Mouse (Mus musculus) intestine, embryonic 16.5 days (tissue): ENCODE data around the gene Baiap2. TPM values are rescaled to one million over a fixed set of nuclear protein-coding genes. Genes with fewer than 3 reads are reported as not detected.
A peak's percentile ranks its signal among the peaks of the same experiment; 100 is the strongest.

Experiments
- ATAC-seq: fragments of 200-750 bp; cut with Nextera tagmentation; 2 replicates; pipeline ENCODE4 v1.8.0; 2017; ENCODE audit warnings: moderate TSS enrichment, moderate library complexity
- H3K27ac ChIP-seq: fragments of 300-500 bp; sonication (generic); 2 replicates; pipeline ENCODE4 v1.5.1; 2014; ENCODE audit warnings: mild to moderate bottlenecking, low read length
- H3K27me3 ChIP-seq: fragments of 300-500 bp; sonication (generic); replicated peaks from 2 replicates; pipeline ENCODE4 v1.6.1; 2014; ENCODE audit warnings: low read length, control low read depth, mixed read lengths; ENCODE audit not compliant: control insufficient read depth, insufficient read depth
- H3K36me3 ChIP-seq: fragments of 300-500 bp; sonication (generic); 2 replicates; pipeline ENCODE4 v1.6.1; 2014; ENCODE audit warnings: low read length, control low read depth; ENCODE audit not compliant: control insufficient read depth, insufficient read depth
- H3K4me1 ChIP-seq: fragments of 300-500 bp; sonication (generic); 2 replicates; pipeline ENCODE4 v1.6.1; 2014; ENCODE audit warnings: low read length, control low read depth, mixed read lengths; ENCODE audit not compliant: control insufficient read depth, insufficient read depth
- H3K4me2 ChIP-seq: fragments of 300-500 bp; sonication (generic); 2 replicates; pipeline ENCODE4 v1.6.1; 2014; ENCODE audit warnings: low read depth, low read length, control low read depth
- H3K4me3 ChIP-seq: fragments of 300-500 bp; sonication (generic); 2 replicates; pipeline ENCODE4 v1.5.1; 2014; ENCODE audit warnings: mild to moderate bottlenecking, low read length
- H3K9ac ChIP-seq: fragments of 300-500 bp; sonication (generic); 2 replicates; pipeline ENCODE4 v1.6.1; 2014; ENCODE audit warnings: low read depth, low read length
- H3K9me3 ChIP-seq: fragments of 300-500 bp; sonication (generic); 2 replicates; pipeline ENCODE4 v1.6.1; 2016; ENCODE audit warnings: low read length, control low read depth; ENCODE audit not compliant: control insufficient read depth
- WGBS: fragments of 180-500 bp; shearing (Covaris S2); extraction: QIAGEN DNeasy Blood & Tissue Kit; methylation state at CpG from one replicate; pipeline ENCODE4 v1.1.7; 2014; 5-methylcytosine and 5-hydroxymethylcytosine counted together
- polyA plus RNA-seq: library from polyadenylated mRNA; unstranded; fragments of >200 nt; fragmentation: Nextera tagmentation; extraction: Ambion mirVana; gene quantifications from 2 replicates; pipeline ENCODE4 v1.2.1, GENCODE M21; 2015

Gene Baiap2
- 10.1 and 11.8 TPM in 2 replicates for polyA plus RNA-seq

DNA sequence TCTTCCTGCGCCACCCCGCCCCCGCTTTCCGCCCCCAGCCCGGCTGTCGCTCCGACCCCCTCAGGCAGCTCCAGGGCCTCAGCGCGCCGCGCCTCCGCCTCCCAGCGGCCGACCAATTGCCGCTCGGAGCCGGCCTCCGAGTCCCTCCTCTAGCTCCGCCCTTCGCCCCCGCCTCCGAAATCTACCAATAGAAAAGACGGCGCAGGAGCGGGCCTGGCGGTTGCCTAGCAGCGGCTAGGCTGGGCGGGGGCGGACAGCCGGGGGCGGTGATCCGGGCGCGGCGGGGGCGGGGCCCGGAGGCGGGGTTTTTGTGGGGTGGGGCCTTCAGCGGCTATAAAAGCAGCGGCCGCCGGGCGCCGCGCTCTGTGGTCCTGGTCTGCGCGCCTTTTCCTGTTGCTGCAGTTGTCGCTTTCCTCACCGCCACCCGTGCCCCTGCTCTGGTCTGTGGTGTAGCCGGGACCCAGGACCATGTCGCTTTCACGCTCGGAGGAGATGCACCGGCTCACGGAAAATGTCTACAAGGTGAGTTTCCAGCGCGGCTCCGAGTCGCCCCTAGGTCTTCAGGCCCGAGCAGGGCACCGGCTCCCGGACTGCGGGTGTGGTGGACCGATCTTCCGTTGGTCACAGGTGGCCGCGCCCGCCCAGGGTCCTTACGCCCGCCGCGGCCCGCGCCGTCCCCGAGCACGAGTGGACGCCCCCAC, at the start of gene Baiap2:
Gene Baiap2 (plus strand): TSS at position 37 of the 701 bp plus-strand sequence.
- 1% methylated on average over 79 of the region's 79 CpGs for WGBS
- peak within 1 kb of the TSS; percentile 97 for H3K4me2 ChIP-seq
- H3K27me3 ChIP-seq = no peaks in the 10 kb centered on the region
- no peaks in the 10 kb centered on the region for H3K36me3 ChIP-seq
- no peaks in the 10 kb centered on the region for H3K9me3 ChIP-seq
- peak within 1 kb of the TSS; percentile 81 for H3K9ac ChIP-seq
- peaks cover 52% of the 10 kb centered on the region for H3K4me1 ChIP-seq
- peak within 1 kb of the TSS; percentile 84 for H3K27ac ChIP-seq
- peak; percentile 94 for ATAC-seq
- peak within 1 kb of the TSS; percentile 76 for H3K4me3 ChIP-seq

DNA sequence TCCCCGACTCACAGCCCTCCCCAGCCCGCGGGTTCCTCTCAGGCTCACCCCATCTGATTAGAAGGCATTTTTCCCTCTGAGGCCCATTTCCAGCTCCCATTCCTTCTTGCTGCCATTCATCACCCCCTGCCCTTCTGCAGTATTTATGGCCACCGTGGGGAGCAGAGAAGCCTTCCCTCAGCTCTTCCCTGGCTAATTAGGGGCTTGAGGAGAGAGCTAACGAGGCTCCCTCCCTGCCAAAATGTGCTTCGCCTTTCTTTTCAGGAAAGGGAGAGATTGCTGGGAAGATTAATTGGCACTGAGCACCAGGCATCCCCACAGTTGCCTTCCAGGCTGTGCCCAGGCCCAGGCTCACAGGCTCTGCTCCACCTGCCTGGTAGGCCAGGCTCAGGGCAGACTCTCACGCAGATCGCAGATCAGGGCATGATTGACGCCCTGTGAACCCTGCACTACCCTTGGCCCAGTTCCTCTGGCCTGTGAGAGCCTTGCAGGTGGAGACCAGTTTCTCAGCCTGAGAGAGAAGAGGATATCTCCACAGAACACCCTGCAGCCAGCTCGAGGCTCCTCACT, 48.8 kb upstream of the Baiap2 start:
- H3K36me3 ChIP-seq = peaks cover 10% of the 10 kb centered on the region

DNA sequence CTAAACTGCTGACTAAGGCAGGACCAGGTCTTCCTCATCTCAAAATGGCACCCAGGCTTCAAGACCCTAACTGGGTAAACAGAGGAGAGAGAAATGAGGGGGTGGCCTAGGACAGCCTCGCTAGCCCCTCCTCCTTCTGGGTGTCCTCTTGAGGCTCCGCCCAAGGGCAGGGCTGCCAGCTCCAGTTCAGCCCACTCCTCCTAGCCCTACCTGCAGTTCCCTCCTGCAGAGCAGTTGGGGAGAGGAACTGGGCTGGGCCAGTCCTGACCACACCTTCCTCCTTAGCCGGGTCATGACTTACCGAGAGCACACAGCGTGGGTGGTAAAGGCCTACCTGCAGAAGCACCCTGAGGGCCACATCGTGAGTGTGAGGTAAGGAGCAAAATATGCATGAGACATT, 47.9 kb upstream of the Baiap2 start:
- Histone ChIP-seq H3K4me3 (no peak overlapping the region), H3K36me3 (peaks cover 6% of the 10 kb centered on the region), H3K27me3 (no peaks in the 10 kb centered on the region), H3K27ac (no peak overlapping the region), H3K4me1 (no peaks in the 10 kb centered on the region), H3K4me2 (no peak overlapping the region), H3K9me3 (no peaks in the 10 kb centered on the region), H3K9ac (no peak overlapping the region)
- ATAC-seq = 0 out of 2 replicates have a peak, but pooled peaks have one; percentile 40
- WGBS = 42% methylated on average over 6 of the region's 6 CpGs

More for the DNA sequence above, 48.8 kb upstream of the Baiap2 start:
- Histone ChIP-seq H3K27ac (no peak overlapping the region), H3K27me3 (no peaks in the 10 kb centered on the region), H3K4me2 (no peak overlapping the region), H3K9ac (no peak overlapping the region), H3K4me1 (no peaks in the 10 kb centered on the region), H3K4me3 (no peak overlapping the region), H3K9me3 (no peaks in the 10 kb centered on the region)
- no peak for ATAC-seq
- 66% methylated on average over 10 of the region's 10 CpGs for WGBS

GRCm38 (mm10) chr11:119897041-119897440, 45.5 kb upstream of the Baiap2 start:
- Histone ChIP-seq H3K9ac (no peak overlapping the region), H3K27ac (no peak overlapping the region), H3K4me3 (no peak overlapping the region), H3K9me3 (no peaks in the 10 kb centered on the region), H3K4me1 (no peaks in the 10 kb centered on the region), H3K27me3 (no peaks in the 10 kb centered on the region), H3K4me2 (no peak overlapping the region), H3K36me3 (peaks cover 6% of the 10 kb centered on the region; the same call in 1 of the 2 replicates)
- 77% methylated on average over 9 of the region's 9 CpGs for WGBS
- ATAC-seq = no peak

DNA sequence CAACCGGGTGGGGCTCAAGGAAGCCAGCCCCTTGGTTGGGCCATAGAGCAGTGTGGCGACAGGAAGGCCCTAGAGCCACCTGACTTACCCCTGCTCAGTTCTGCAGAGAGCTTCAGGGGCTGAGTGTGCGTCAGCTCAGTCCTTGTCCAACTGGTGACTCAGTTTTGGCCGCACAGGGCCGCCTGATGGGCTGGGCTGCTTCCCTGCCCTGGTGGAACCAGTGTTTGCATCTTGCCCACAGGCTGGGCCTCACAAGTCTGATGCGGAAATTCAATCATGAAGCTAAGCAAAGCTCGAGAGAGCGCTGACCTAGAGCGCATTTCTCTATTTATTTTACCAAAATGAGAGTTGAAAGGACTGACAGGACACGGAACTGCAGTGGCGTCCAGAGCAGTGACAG, 43.6 kb upstream of the Baiap2 start:
- 88% methylated on average over 11 of the region's 11 CpGs for WGBS
- H3K4me3 ChIP-seq = no peak overlapping the region
- ATAC-seq = no peak

GRCm38 (mm10) chr11:119901174-119901573, 41.4 kb upstream of the Baiap2 start:
- Histone ChIP-seq H3K4me2 (no peak overlapping the region), H3K4me1 (no peaks in the 10 kb centered on the region), H3K27ac (no peak overlapping the region), H3K9ac (no peak overlapping the region), H3K27me3 (no peaks in the 10 kb centered on the region), H3K9me3 (no peaks in the 10 kb centered on the region), H3K4me3 (no peak overlapping the region), H3K36me3 (0 out of 2 replicates have a peak, but pooled peaks cover 6% of the 10 kb centered on the region)
- ATAC-seq = no peak
- 72% methylated on average over 4 of the region's 4 CpGs for WGBS

More for the DNA sequence above, 43.6 kb upstream of the Baiap2 start:
- H3K4me2 ChIP-seq = no peak overlapping the region
- no peaks in the 10 kb centered on the region for H3K4me1 ChIP-seq
- H3K27ac ChIP-seq = no peak overlapping the region
- no peaks in the 10 kb centered on the region for H3K27me3 ChIP-seq
- H3K9me3 ChIP-seq = no peaks in the 10 kb centered on the region
- no peak overlapping the region for H3K9ac ChIP-seq
- H3K36me3 ChIP-seq = peaks cover 6% of the 10 kb centered on the region; the same call in 1 of the 2 replicates

GRCm38 (mm10) chr11:119902891-119903290, 39.7 kb upstream of the Baiap2 start:
- ATAC-seq = no peak
- WGBS = 75% methylated on average over 4 of the region's 4 CpGs
- Histone ChIP-seq H3K36me3 (0 out of 2 replicates have a peak, but pooled peaks cover under 1% of the 10 kb centered on the region), H3K27me3 (no peaks in the 10 kb centered on the region), H3K4me1 (no peaks in the 10 kb centered on the region), H3K9ac (no peak overlapping the region), H3K4me3 (no peak overlapping the region), H3K27ac (no peak overlapping the region), H3K9me3 (no peaks in the 10 kb centered on the region), H3K4me2 (no peak overlapping the region)

GRCm38 (mm10) chr11:119904621-119905286, 37.8 kb upstream of the Baiap2 start:
- Histone ChIP-seq H3K9me3 (no peaks in the 10 kb centered on the region), H3K4me3 (no peak overlapping the region), H3K27ac (no peak overlapping the region), H3K4me2 (no peak overlapping the region), H3K36me3 (no peaks in the 10 kb centered on the region), H3K9ac (no peak overlapping the region), H3K27me3 (0 out of 2 replicates have a peak, but pooled peaks cover 5% of the 10 kb centered on the region), H3K4me1 (no peaks in the 10 kb centered on the region)
- peak; percentile 57 for ATAC-seq
- 32% methylated on average over 5 of the region's 5 CpGs for WGBS

- ATAC-seq = no peak
- Histone ChIP-seq H3K27me3 (0 out of 2 replicates have a peak, but pooled peaks cover 5% of the 10 kb centered on the region), H3K4me3 (no peak overlapping the region), H3K9ac (no peak overlapping the region), H3K9me3 (no peaks in the 10 kb centered on the region), H3K27ac (no peak overlapping the region), H3K4me1 (no peaks in the 10 kb centered on the region), H3K36me3 (no peaks in the 10 kb centered on the region), H3K4me2 (no peak overlapping the region)
- 88% methylated on average over 5 of the region's 5 CpGs for WGBS
These were observed 36.8 kb upstream of the Baiap2 start for GRCm38 (mm10) chr11:119905794-119906193.
